16 mouse cellular contexts compared by ENCODE assay signal in the genomic region with DNA sequence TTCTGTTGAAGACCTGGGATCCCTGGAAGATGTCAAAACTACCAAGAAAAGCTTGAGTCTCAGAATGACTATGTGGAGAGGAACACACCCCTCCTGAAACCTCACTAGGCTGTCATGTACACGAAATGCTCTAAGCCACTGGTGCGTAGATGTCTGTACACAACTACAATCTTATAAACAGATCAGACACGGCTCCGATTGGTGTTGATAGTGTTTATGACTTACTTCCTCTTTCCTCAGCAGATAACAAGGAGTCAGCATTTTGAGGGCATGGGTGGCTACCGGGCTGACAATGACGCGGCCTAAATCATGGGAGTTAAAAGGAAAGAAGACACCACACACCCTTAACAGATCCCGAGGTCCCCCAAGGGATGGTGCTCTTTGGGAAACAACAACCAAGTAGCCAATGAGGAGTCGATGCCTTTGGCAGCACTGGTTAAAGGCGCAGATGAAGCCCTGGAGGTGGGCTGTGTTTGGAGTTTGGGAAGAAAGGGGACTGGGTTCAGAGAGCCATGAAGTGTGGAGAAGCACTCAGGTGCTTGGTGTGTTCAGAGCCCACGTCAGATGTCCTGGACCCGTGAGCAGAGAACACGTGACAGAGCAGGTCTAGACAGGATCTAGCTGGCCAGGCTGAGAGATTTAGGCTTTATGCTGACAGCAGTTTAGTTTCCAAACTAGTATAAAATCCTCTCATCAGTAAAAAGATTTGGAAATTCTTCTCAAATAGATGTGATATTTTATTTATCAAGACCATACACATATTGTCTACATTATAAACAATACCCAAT. TPM values are rescaled to one million over a fixed set of nuclear protein-coding genes. Genes with fewer than 3 reads are reported as not detected.
DNase-seq lines count a peak whose midpoint lies in the region; ATAC-seq and TF ChIP-seq lines count a peak whose summit lies in the region.
"Had no signal": no experiment of that assay in that cellular context is flagged by ENCODE, and none has a peak within 500 bp of the region (broad histone marks: within the 10 kb centered on the region; RNA-seq: fewer than 3 reads in every experiment).

No protein-coding gene starts in this region.

- no peak for TF ChIP-seq CTCF in kidney, postnatal 0 days (IDR thresholded peaks at IDR 0.05; ENCODE audit: low read depth)

- H3K9ac ChIP-seq in kidney, postnatal 0 days (ENCODE audit: low read depth, low read length), result no peak overlapping the region
- H3K9ac ChIP-seq in forebrain, embryonic 15.5 days (replicated peaks), result no peak overlapping the region
- H3K9ac ChIP-seq: hindbrain, embryonic 14.5 days; liver, embryonic 15.5 days; midbrain, embryonic 12.5 days had no signal

- H3K27me3 ChIP-seq in kidney, postnatal 0 days (ENCODE audit: insufficient read depth, low read length), result no peaks in the 10 kb centered on the region
- H3K27me3 ChIP-seq in forebrain, embryonic 15.5 days, result no peaks in the 10 kb centered on the region

- 47% methylated on average over 13 of the region's 13 CpGs for WGBS in kidney, postnatal 0 days
- 88% methylated on average over 13 of the region's 13 CpGs for WGBS in forebrain, embryonic 15.5 days

- H3K4me3 ChIP-seq in kidney, postnatal 0 days (replicated peaks; ENCODE audit: low read depth, low read length), result no peak overlapping the region
- H3K4me3 ChIP-seq in forebrain, embryonic 15.5 days, result no peak overlapping the region
- H3K4me3 ChIP-seq: liver, embryonic 15.5 days; midbrain, embryonic 12.5 days had no signal

- ATAC-seq in kidney, postnatal 0 days (replicated peaks; ENCODE audit: low FRiP score, low read depth), result peak; percentile 43; the same call in 1 of the 2 replicates
- ATAC-seq in megakaryocyte progenitor cell, adult 5-6 weeks (replicated peaks; ENCODE audit: poor library complexity), result peak; percentile 64
- no peak for ATAC-seq in forebrain, embryonic 15.5 days (replicated peaks)

- H3K36me3 ChIP-seq in kidney, postnatal 0 days (ENCODE audit: insufficient read depth, low read length), result no peaks in the 10 kb centered on the region
- H3K36me3 ChIP-seq in forebrain, embryonic 15.5 days, result no peaks in the 10 kb centered on the region
- H3K36me3 ChIP-seq: liver, embryonic 15.5 days; midbrain, embryonic 12.5 days had no signal

- H3K4me2 ChIP-seq in kidney, postnatal 0 days (ENCODE audit: low read length), result no peak overlapping the region
- no peak overlapping the region for H3K4me2 ChIP-seq in forebrain, embryonic 15.5 days (replicated peaks)
- H3K4me2 ChIP-seq: hindbrain, embryonic 14.5 days; liver, embryonic 15.5 days; midbrain, embryonic 12.5 days had no signal

- no peak for DNase-seq in kidney, postnatal 0 days (ENCODE audit: low spot score)
- no peak for DNase-seq in kidney, postnatal 4 days
- DNase-seq in A20 (ENCODE audit: low read depth, low spot score), result peak; percentile 76
- peak; percentile 24 for DNase-seq in T-cell, adult 2 months (ENCODE audit: low spot score)
- DNase-seq in left cerebral cortex, adult 18-20 months (ENCODE audit: low spot score in 2 of 2), result no peak
- DNase-seq in thymus, postnatal 14 days, result no peak
- DNase-seq: adrenal gland, postnatal 25 days; cerebellum, adult 11 months; embryo, embryonic 11 days; gastrocnemius, postnatal 25 days; spleen, adult 18-20 months had no signal

- H3K27ac ChIP-seq in kidney, postnatal 0 days, result no peak overlapping the region
- no peak overlapping the region for H3K27ac ChIP-seq in forebrain, embryonic 15.5 days (replicated peaks)
- H3K27ac ChIP-seq: hindbrain, embryonic 14.5 days; liver, embryonic 15.5 days; midbrain, embryonic 12.5 days had no signal

- 0 out of 2 replicates have a peak, but pooled peaks cover 3% of the 10 kb centered on the region for H3K4me1 ChIP-seq in kidney, postnatal 0 days (replicated peaks; ENCODE audit: insufficient read depth, low read length)
- H3K4me1 ChIP-seq in forebrain, embryonic 15.5 days, result no peaks in the 10 kb centered on the region
- H3K4me1 ChIP-seq: liver, embryonic 15.5 days; midbrain, embryonic 12.5 days had no signal

- no peaks in the 10 kb centered on the region for H3K9me3 ChIP-seq in kidney, postnatal 0 days (replicated peaks; ENCODE audit: low read length)
- no peaks in the 10 kb centered on the region for H3K9me3 ChIP-seq in forebrain, embryonic 15.5 days
- H3K9me3 ChIP-seq: liver, embryonic 15.5 days; midbrain, embryonic 12.5 days had no signal

RNA-seq across cellular contexts. Expression of a gene that starts 17.4 kb away (rescaled TPM):
- 26.4 and 32.0 TPM in 2 replicates for polyA plus RNA-seq in kidney, postnatal 0 days (2015; fragmentation: Nextera tagmentation; extraction: Ambion mirVana)
- total RNA-seq in megakaryocyte progenitor cell, adult 5-6 weeks (2015), result 69.4 and 95.7 TPM in 2 replicates
- total RNA-seq in megakaryocyte progenitor cell, adult 5-6 weeks (2017), result 77.0 and 96.2 TPM in 2 replicates
- total RNA-seq in left cerebral cortex, adult 18-20 months (2021), result 10 to 100 TPM; 56.1 to 59.4 TPM
- polyA plus RNA-seq in forebrain, embryonic 15.5 days (2015; fragmentation: Nextera tagmentation; extraction: Ambion mirVana), result 79.5 and 86.3 TPM in 2 replicates

RNA-seq across cellular contexts. Expression of a gene that starts 33.2 kb away (rescaled TPM):
- polyA plus RNA-seq in kidney, postnatal 0 days (2015; fragmentation: Nextera tagmentation; extraction: Ambion mirVana), result 0.07 and 0.11 TPM in 2 replicates
- total RNA-seq in megakaryocyte progenitor cell, adult 5-6 weeks (2015), result not detected in 2 replicates
- not detected in 2 replicates for total RNA-seq in megakaryocyte progenitor cell, adult 5-6 weeks (2017)
- 1 to 10 TPM in 1 of 2 experiments, under 1 TPM in 1; 0.75 to 1.1 TPM for total RNA-seq in left cerebral cortex, adult 18-20 months (2021)
- polyA plus RNA-seq in forebrain, embryonic 15.5 days (2015; fragmentation: Nextera tagmentation; extraction: Ambion mirVana), result 0.60 and 0.89 TPM in 2 replicates
- total RNA-seq: adrenal gland, postnatal 25 days had no signal
- polyA plus RNA-seq: liver, embryonic 15.5 days had no signal

RNA-seq across cellular contexts. Expression of a gene that starts 50.6 kb away (rescaled TPM):
- 10.0 and 11.9 TPM in 2 replicates for polyA plus RNA-seq in kidney, postnatal 0 days (2015; fragmentation: Nextera tagmentation; extraction: Ambion mirVana)
- total RNA-seq in megakaryocyte progenitor cell, adult 5-6 weeks (2015), result 38.8 and 46.3 TPM in 2 replicates
- total RNA-seq in megakaryocyte progenitor cell, adult 5-6 weeks (2017), result 16.2 and 19.1 TPM in 2 replicates
- total RNA-seq in left cerebral cortex, adult 18-20 months (2021), result 100 to 1,000 TPM; 330 to 343 TPM
- polyA plus RNA-seq in forebrain, embryonic 15.5 days (2015; fragmentation: Nextera tagmentation; extraction: Ambion mirVana), result 33.7 and 36.0 TPM in 2 replicates

Comparison
In these comparisons a context has a peak if more than half of its experiments do, and no peak if none do; other contexts are left out.
1. DNase-seq: peak in A20 (single experiment) and T-cell, adult 2 months (single experiment); none in kidney, postnatal 0 days (single experiment), kidney, postnatal 4 days (0 of 2), left cerebral cortex, adult 18-20 months (0 of 2) and thymus, postnatal 14 days (single experiment).
2. RNA of a gene that starts 50.6 kb away (total RNA-seq): 330 to 343 TPM in left cerebral cortex, adult 18-20 months; 16.2 to 46.3 TPM in megakaryocyte progenitor cell, adult 5-6 weeks; every median in the first group is over 4 times any median in the second.